Mouse (Mus musculus): ENCODE data around the gene Cherp. TPM values are rescaled to one million over a fixed set of nuclear protein-coding genes. Genes with fewer than 3 reads are reported as not detected.

The Cherp gene
- 36.8 and 45.6 TPM in 2 replicates for polyA plus RNA-seq (2015; fragmentation: Nextera tagmentation; extraction: Ambion mirVana)

- H3K9ac ChIP-seq (ENCODE audit: low read length), result peak within 1 kb of the TSS; percentile 93
- H3K36me3 ChIP-seq (ENCODE audit: control insufficient read depth, insufficient read depth), result peaks cover 27% of the 10 kb centered on the region
- no peaks in the 10 kb centered on the region for H3K27me3 ChIP-seq (ENCODE audit: control insufficient read depth, insufficient read depth, low read length)
- H3K4me1 ChIP-seq (ENCODE audit: control insufficient read depth, insufficient read depth, low read length), result peaks cover 18% of the 10 kb centered on the region
- H3K4me3 ChIP-seq (ENCODE audit: low read length), result peak within 1 kb of the TSS; percentile 94
- peak; percentile 96 for ATAC-seq (replicated peaks; ENCODE audit: extremely low read depth, insufficient read depth, low FRiP score)
- H3K9me3 ChIP-seq (replicated peaks; ENCODE audit: control insufficient read depth, low read length), result 0 out of 2 replicates have a peak, but pooled peaks cover 3% of the 10 kb centered on the region
- peak within 1 kb of the TSS; percentile 96 for H3K4me2 ChIP-seq (ENCODE audit: low read depth, low read length)
- H3K27ac ChIP-seq (ENCODE audit: low read length), result peak within 1 kb of the TSS; percentile 89
- WGBS, result under 1% methylated on average over 80 of the region's 80 CpGs
Measured at GRCm38 (mm10) chr8:72474826-72475546, at the start of gene Cherp. Gene Cherp (minus strand): TSS chr8:72475226.

- Histone ChIP-seq H3K9ac (ENCODE audit: low read length) (no peak overlapping the region), H3K4me2 (ENCODE audit: low read depth, low read length) (no peak overlapping the region), H3K4me1 (ENCODE audit: control insufficient read depth, insufficient read depth, low read length) (peaks cover 15% of the 10 kb centered on the region), H3K4me3 (ENCODE audit: low read length) (no peak overlapping the region), H3K9me3 (replicated peaks; ENCODE audit: control insufficient read depth, low read length) (0 out of 2 replicates have a peak, but pooled peaks cover 6% of the 10 kb centered on the region), H3K27ac (ENCODE audit: low read length) (no peak overlapping the region), H3K27me3 (ENCODE audit: control insufficient read depth, insufficient read depth, low read length) (no peaks in the 10 kb centered on the region), H3K36me3 (ENCODE audit: control insufficient read depth, insufficient read depth) (peaks cover 4% of the 10 kb centered on the region; the same call in 1 of the 2 replicates)
- ATAC-seq (replicated peaks; ENCODE audit: extremely low read depth, insufficient read depth, low FRiP score), result no peak
Measured at GRCm38 (mm10) chr8:72521888-72522287, 46.9 kb upstream of the Cherp start.

- Histone ChIP-seq H3K4me2 (ENCODE audit: low read depth, low read length) (no peak overlapping the region; the same call in 1 of the 2 replicates), H3K36me3 (ENCODE audit: control insufficient read depth, insufficient read depth) (no peaks in the 10 kb centered on the region), H3K9me3 (replicated peaks; ENCODE audit: control insufficient read depth, low read length) (no peaks in the 10 kb centered on the region), H3K4me1 (ENCODE audit: control insufficient read depth, insufficient read depth, low read length) (peaks cover 26% of the 10 kb centered on the region), H3K9ac (ENCODE audit: low read length) (no peak overlapping the region), H3K4me3 (ENCODE audit: low read length) (no peak overlapping the region), H3K27me3 (ENCODE audit: control insufficient read depth, insufficient read depth, low read length) (no peaks in the 10 kb centered on the region), H3K27ac (ENCODE audit: low read length) (peak overlapping the region; percentile 85)
- 52% methylated on average over 7 of the region's 7 CpGs for WGBS
- 0 out of 2 replicates have a peak, but pooled peaks have one; percentile 53 for ATAC-seq (replicated peaks; ENCODE audit: extremely low read depth, insufficient read depth, low FRiP score)
Measured at GRCm38 (mm10) chr8:72517421-72517988, 42.5 kb upstream of the Cherp start.

- no peaks in the 10 kb centered on the region for H3K9me3 ChIP-seq (replicated peaks; ENCODE audit: control insufficient read depth, low read length)
- peak overlapping the region; percentile 72 for H3K27ac ChIP-seq (ENCODE audit: low read length)
- H3K27me3 ChIP-seq (ENCODE audit: control insufficient read depth, insufficient read depth, low read length), result no peaks in the 10 kb centered on the region
- 56% methylated on average over 1 of the region's 1 CpGs for WGBS
- peak overlapping the region; percentile 47 for H3K9ac ChIP-seq (ENCODE audit: low read length)
- H3K36me3 ChIP-seq (ENCODE audit: control insufficient read depth, insufficient read depth), result no peaks in the 10 kb centered on the region
- ATAC-seq (replicated peaks; ENCODE audit: extremely low read depth, insufficient read depth, low FRiP score), result no peak
- H3K4me2 ChIP-seq (ENCODE audit: low read depth, low read length), result no peak overlapping the region
- H3K4me1 ChIP-seq (ENCODE audit: control insufficient read depth, insufficient read depth, low read length), result peaks cover 33% of the 10 kb centered on the region
- H3K4me3 ChIP-seq (ENCODE audit: low read length), result no peak overlapping the region
Measured at GRCm38 (mm10) chr8:72513158-72513557, 38.1 kb upstream of the Cherp start.

- Histone ChIP-seq H3K4me3 (ENCODE audit: low read length) (no peak overlapping the region), H3K4me2 (ENCODE audit: low read depth, low read length) (no peak overlapping the region), H3K27me3 (ENCODE audit: control insufficient read depth, insufficient read depth, low read length) (no peaks in the 10 kb centered on the region), H3K36me3 (ENCODE audit: control insufficient read depth, insufficient read depth) (no peaks in the 10 kb centered on the region), H3K9ac (ENCODE audit: low read length) (peak overlapping the region; percentile 47), H3K27ac (ENCODE audit: low read length) (peak overlapping the region; percentile 72), H3K9me3 (replicated peaks; ENCODE audit: control insufficient read depth, low read length) (no peaks in the 10 kb centered on the region), H3K4me1 (ENCODE audit: control insufficient read depth, insufficient read depth, low read length) (peaks cover 34% of the 10 kb centered on the region)
- no peak for ATAC-seq (replicated peaks; ENCODE audit: extremely low read depth, insufficient read depth, low FRiP score)
- WGBS, result 74% methylated on average over 1 of the region's 1 CpGs
Measured at GRCm38 (mm10) chr8:72512648-72513047, 37.6 kb upstream of the Cherp start.

- no peak for ATAC-seq (replicated peaks; ENCODE audit: extremely low read depth, insufficient read depth, low FRiP score)
- H3K4me2 ChIP-seq (ENCODE audit: low read depth, low read length), result no peak overlapping the region
- no peak overlapping the region for H3K27ac ChIP-seq (ENCODE audit: low read length)
- 82% methylated on average over 1 of the region's 1 CpGs for WGBS
- no peak overlapping the region for H3K9ac ChIP-seq (ENCODE audit: low read length)
- H3K27me3 ChIP-seq (ENCODE audit: control insufficient read depth, insufficient read depth, low read length), result no peaks in the 10 kb centered on the region
- no peaks in the 10 kb centered on the region for H3K9me3 ChIP-seq (replicated peaks; ENCODE audit: control insufficient read depth, low read length)
- H3K4me1 ChIP-seq (ENCODE audit: control insufficient read depth, insufficient read depth, low read length), result peaks cover 47% of the 10 kb centered on the region
- H3K36me3 ChIP-seq (ENCODE audit: control insufficient read depth, insufficient read depth), result no peaks in the 10 kb centered on the region
- no peak overlapping the region for H3K4me3 ChIP-seq (ENCODE audit: low read length)
Measured at GRCm38 (mm10) chr8:72507505-72507904, 32.5 kb upstream of the Cherp start.

- Histone ChIP-seq H3K9ac (ENCODE audit: low read length) (no peak overlapping the region), H3K4me3 (ENCODE audit: low read length) (no peak overlapping the region), H3K27me3 (ENCODE audit: control insufficient read depth, insufficient read depth, low read length) (no peaks in the 10 kb centered on the region), H3K27ac (ENCODE audit: low read length) (peak overlapping the region; percentile 30; the same call in 1 of the 2 replicates), H3K4me2 (ENCODE audit: low read depth, low read length) (no peak overlapping the region), H3K4me1 (ENCODE audit: control insufficient read depth, insufficient read depth, low read length) (peaks cover 44% of the 10 kb centered on the region), H3K9me3 (replicated peaks; ENCODE audit: control insufficient read depth, low read length) (no peaks in the 10 kb centered on the region), H3K36me3 (ENCODE audit: control insufficient read depth, insufficient read depth) (no peaks in the 10 kb centered on the region)
- ATAC-seq (replicated peaks; ENCODE audit: extremely low read depth, insufficient read depth, low FRiP score), result no peak
Measured at GRCm38 (mm10) chr8:72504637-72505314, 29.8 kb upstream of the Cherp start.

- Histone ChIP-seq H3K9me3 (replicated peaks; ENCODE audit: control insufficient read depth, low read length) (no peaks in the 10 kb centered on the region), H3K27ac (ENCODE audit: low read length) (peak overlapping the region; percentile 30; the same call in 1 of the 2 replicates), H3K27me3 (ENCODE audit: control insufficient read depth, insufficient read depth, low read length) (no peaks in the 10 kb centered on the region), H3K36me3 (ENCODE audit: control insufficient read depth, insufficient read depth) (no peaks in the 10 kb centered on the region), H3K9ac (ENCODE audit: low read length) (no peak overlapping the region), H3K4me3 (ENCODE audit: low read length) (no peak overlapping the region), H3K4me2 (ENCODE audit: low read depth, low read length) (no peak overlapping the region), H3K4me1 (ENCODE audit: control insufficient read depth, insufficient read depth, low read length) (peaks cover 49% of the 10 kb centered on the region)
- ATAC-seq (replicated peaks; ENCODE audit: extremely low read depth, insufficient read depth, low FRiP score), result no peak
Measured at GRCm38 (mm10) chr8:72504137-72504536, 29.1 kb upstream of the Cherp start.

- no peak overlapping the region for H3K4me3 ChIP-seq (ENCODE audit: low read length)
- H3K36me3 ChIP-seq (ENCODE audit: control insufficient read depth, insufficient read depth), result peaks cover 13% of the 10 kb centered on the region
- H3K27me3 ChIP-seq (ENCODE audit: control insufficient read depth, insufficient read depth, low read length), result no peaks in the 10 kb centered on the region
- WGBS, result 45% methylated on average over 1 of the region's 1 CpGs
- ATAC-seq (replicated peaks; ENCODE audit: extremely low read depth, insufficient read depth, low FRiP score), result no peak
- H3K9ac ChIP-seq (ENCODE audit: low read length), result 0 out of 2 replicates have a peak overlapping the region, but pooled peaks have one; percentile 21
- no peak overlapping the region for H3K4me2 ChIP-seq (ENCODE audit: low read depth, low read length)
- no peaks in the 10 kb centered on the region for H3K9me3 ChIP-seq (replicated peaks; ENCODE audit: control insufficient read depth, low read length)
- peaks cover 40% of the 10 kb centered on the region for H3K4me1 ChIP-seq (ENCODE audit: control insufficient read depth, insufficient read depth, low read length)
- peak overlapping the region; percentile 86 for H3K27ac ChIP-seq (ENCODE audit: low read length)
Measured at GRCm38 (mm10) chr8:72500521-72500931, 25.5 kb upstream of the Cherp start.

All from heart, embryonic 16.5 days (tissue).